Mouse (Mus musculus): ENCODE results near the gene Ccnd3. TPM values are rescaled to one million over a fixed set of nuclear protein-coding genes. Genes with fewer than 3 reads are reported as not detected.
"Not testable (repeated sequence)": the region's sequence is repeated elsewhere in the genome, so short reads cannot be mapped to it uniquely, and the experiment has no call there.

The Ccnd3 gene
- polyA plus RNA-seq, 1 experiment from 2014 or later, result 76.5 TPM

DNA sequence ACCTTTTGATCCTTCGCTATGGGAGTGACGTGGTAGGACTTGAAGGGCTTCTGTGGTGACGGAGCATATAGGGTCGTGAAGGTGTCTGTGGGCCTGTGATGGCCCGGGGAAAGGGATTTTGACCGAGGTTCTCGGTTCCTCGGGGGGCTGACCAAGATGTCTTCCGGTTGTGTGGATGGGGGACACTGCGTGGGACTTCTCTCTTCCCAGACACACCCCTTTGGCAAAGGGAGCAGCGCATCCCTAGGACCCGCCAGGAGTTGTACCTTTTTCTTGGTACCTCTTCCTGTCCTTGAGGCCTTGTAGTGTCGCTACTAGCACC lies 106.8 kb downstream of the Ccnd3 start:
- Histone ChIP-seq H3K9ac (replicated peaks) (peak overlapping the region; percentile 84), H3K4me3 (replicated peaks) (peak overlapping the region; percentile 90), H3K9me3 (replicated peaks) (no peaks in the 10 kb centered on the region), H3K27me3 (replicated peaks) (no peaks in the 10 kb centered on the region), H3K36me3 (peaks cover 35% of the 10 kb centered on the region), H3K4me1 (peaks cover 47% of the 10 kb centered on the region), H3K4me2 (peak overlapping the region; percentile 93), H3K27ac (replicated peaks) (peak overlapping the region; percentile 80)
- peak; percentile 66; the same call in 1 of the 2 replicates for ATAC-seq (ENCODE audit: low FRiP score)
- WGBS, result 1% methylated on average over 13 of the region's 13 CpGs

DNA sequence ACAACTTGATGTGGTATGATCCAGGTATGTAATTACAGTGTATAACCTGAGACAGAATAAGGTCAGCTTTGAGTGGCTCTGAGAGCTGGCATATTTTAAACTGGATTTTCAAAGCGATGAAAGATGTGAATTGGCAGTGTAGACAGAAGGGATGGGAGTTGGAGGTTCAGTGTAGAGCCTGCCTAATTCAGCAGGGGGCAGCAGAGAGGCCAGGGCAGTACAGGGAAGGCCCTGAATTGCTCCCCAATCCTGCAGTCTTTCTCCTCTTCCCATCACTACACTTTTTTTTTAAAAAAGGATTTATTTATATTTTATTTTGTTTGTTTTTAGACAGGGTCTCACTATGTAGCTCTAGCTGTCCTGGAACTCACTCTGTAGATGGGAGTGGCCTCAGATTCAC lies 109.2 kb downstream of the Ccnd3 start:
- Histone ChIP-seq H3K9me3 (replicated peaks) (no peaks in the 10 kb centered on the region), H3K36me3 (peaks cover 36% of the 10 kb centered on the region), H3K9ac (replicated peaks) (no peak overlapping the region), H3K27ac (replicated peaks) (no peak overlapping the region), H3K4me3 (replicated peaks) (no peak overlapping the region), H3K4me2 (no peak overlapping the region), H3K27me3 (replicated peaks) (no peaks in the 10 kb centered on the region), H3K4me1 (peaks cover 40% of the 10 kb centered on the region)
- 84% methylated on average over 1 of the region's 1 CpGs for WGBS
- no peak for ATAC-seq (ENCODE audit: low FRiP score)

DNA sequence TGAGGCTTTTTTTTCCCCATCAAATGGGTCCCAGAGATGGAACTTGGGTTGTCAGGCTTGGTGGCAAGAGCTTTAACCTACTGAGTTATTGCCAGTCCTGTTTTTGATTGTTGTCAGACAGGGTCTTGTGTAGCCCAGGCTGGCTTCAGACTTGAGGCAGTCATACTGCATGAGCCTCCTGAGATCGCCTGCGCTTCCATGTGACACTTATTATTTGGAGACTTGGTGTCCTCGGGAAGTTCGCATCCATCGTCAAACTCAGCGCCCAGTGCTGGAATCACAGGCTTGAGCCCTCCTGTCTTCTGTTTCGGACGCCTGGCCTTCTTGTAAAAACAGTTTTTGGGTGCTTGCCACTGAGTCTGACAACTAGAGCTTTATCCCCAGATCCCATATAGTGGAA lies 111.3 kb downstream of the Ccnd3 start:
- peaks cover 24% of the 10 kb centered on the region for H3K4me1 ChIP-seq
- H3K27me3 ChIP-seq (replicated peaks), result no peaks in the 10 kb centered on the region
- no peak overlapping the region for H3K4me2 ChIP-seq
- WGBS, result 96% methylated on average over 8 of the region's 8 CpGs
- ATAC-seq (ENCODE audit: low FRiP score), result no peak
- no peak overlapping the region for H3K9ac ChIP-seq (replicated peaks)
- no peak overlapping the region for H3K27ac ChIP-seq (replicated peaks)
- H3K4me3 ChIP-seq (replicated peaks), result no peak overlapping the region
- peaks cover 52% of the 10 kb centered on the region for H3K36me3 ChIP-seq
- H3K9me3 ChIP-seq (replicated peaks), result no peaks in the 10 kb centered on the region

- ATAC-seq (ENCODE audit: low FRiP score), result no peak
- no peak overlapping the region for H3K4me3 ChIP-seq (replicated peaks)
- H3K4me1 ChIP-seq, result peaks cover 24% of the 10 kb centered on the region
- no peaks in the 10 kb centered on the region for H3K9me3 ChIP-seq (replicated peaks)
- H3K4me2 ChIP-seq, result no peak overlapping the region
- peaks cover 52% of the 10 kb centered on the region for H3K36me3 ChIP-seq
- WGBS, result 93% methylated on average over 4 of the region's 4 CpGs
- no peak overlapping the region for H3K9ac ChIP-seq (replicated peaks)
- no peaks in the 10 kb centered on the region for H3K27me3 ChIP-seq (replicated peaks)
- H3K27ac ChIP-seq (replicated peaks), result no peak overlapping the region
These were observed 111.8 kb downstream of the Ccnd3 start for GRCm38 (mm10) chr17:47616652-47617051.

DNA sequence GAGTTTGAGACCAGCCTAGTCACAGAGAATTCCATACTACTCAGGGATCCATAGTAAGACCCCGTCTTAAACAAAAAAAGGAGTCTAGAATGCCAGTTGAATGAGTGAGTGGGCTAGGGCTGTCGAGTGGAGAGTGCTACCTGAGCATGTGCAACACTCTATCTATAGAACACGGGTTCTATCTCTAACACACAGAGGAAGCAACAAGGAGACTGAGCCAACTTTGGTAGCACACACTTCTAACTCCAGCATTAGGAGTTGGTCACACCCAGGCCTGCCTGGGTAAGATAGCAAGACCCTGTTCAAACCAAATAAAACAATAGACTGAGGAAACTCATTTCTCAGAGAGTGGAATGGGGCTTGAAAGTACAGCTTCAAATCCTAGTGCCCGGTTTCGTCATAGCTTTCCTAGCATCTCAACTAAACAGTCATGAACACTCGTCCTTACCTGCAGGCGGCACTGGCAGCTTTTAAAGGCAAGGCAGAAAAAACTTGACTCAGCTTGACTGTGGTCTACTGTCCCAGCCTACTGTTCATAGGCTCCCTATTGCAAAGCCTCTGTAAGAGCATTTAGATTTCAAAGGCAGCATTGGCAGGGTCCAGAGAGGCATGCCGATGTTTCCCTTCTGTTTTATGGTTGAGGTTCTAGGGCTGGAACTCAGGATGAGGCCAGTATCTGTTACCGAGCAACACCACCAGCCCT lies 112.9 kb downstream of the Ccnd3 start:
- Histone ChIP-seq H3K27ac (replicated peaks) (no peak overlapping the region), H3K9me3 (replicated peaks) (no peaks in the 10 kb centered on the region), H3K4me3 (replicated peaks) (no peak overlapping the region), H3K4me1 (peaks cover 14% of the 10 kb centered on the region), H3K4me2 (no peak overlapping the region), H3K27me3 (replicated peaks) (no peaks in the 10 kb centered on the region), H3K9ac (replicated peaks) (no peak overlapping the region), H3K36me3 (peaks cover 62% of the 10 kb centered on the region)
- ATAC-seq (ENCODE audit: low FRiP score), result no peak
- WGBS, result 94% methylated on average over 9 of the region's 9 CpGs

DNA sequence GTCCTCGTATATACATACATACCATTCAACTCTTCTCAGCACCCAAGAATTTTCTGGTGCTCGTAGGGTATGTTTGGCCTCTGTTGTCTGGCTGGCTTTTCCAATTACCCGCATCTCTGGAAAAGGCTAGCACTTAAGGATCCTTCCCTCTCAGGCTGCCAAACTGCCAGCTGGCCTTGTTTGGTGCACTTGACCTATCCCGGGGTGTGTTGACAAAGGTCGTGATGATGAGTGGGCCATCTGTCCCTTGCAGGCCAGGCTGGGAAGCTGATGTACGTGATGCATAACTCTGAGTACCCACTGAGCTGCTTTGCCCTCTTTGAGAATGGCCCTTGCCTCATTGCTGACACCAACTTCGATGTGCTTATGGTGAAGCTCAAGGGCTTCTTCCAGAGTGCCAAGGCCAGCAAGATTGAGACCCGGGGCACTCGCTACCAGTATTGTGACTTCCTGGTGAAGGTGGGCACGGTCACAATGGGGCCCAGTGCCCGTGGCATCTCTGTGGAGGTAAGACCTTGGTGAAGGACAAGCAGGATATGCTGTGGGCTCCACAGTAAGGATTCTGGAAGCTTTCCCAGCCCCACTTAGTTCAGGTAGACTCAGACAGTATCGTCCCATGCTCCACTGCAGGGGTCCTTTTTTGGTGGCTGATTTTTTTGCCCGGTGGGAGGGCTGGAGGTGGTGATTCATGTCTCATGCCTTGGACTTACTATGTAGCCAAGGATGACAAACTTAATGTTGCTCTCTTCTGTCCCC lies 113.9 kb downstream of the Ccnd3 start:
- Histone ChIP-seq H3K27me3 (replicated peaks) (no peaks in the 10 kb centered on the region), H3K4me3 (replicated peaks) (no peak overlapping the region), H3K4me1 (peaks cover 4% of the 10 kb centered on the region; the same call in 1 of the 2 replicates), H3K27ac (replicated peaks) (no peak overlapping the region), H3K36me3 (peaks cover 68% of the 10 kb centered on the region), H3K4me2 (no peak overlapping the region), H3K9ac (replicated peaks) (no peak overlapping the region), H3K9me3 (replicated peaks) (no peaks in the 10 kb centered on the region)
- ATAC-seq (ENCODE audit: low FRiP score), result no peak
- 88% methylated on average over 13 of the region's 13 CpGs for WGBS

GRCm38 (mm10) chr17:47622912-47623554 lies 118.2 kb downstream of the Ccnd3 start:
- Histone ChIP-seq H3K27ac (replicated peaks) (no peak overlapping the region), H3K4me2 (no peak overlapping the region)
- 96% methylated on average over 14 of the region's 14 CpGs for WGBS

DNA sequence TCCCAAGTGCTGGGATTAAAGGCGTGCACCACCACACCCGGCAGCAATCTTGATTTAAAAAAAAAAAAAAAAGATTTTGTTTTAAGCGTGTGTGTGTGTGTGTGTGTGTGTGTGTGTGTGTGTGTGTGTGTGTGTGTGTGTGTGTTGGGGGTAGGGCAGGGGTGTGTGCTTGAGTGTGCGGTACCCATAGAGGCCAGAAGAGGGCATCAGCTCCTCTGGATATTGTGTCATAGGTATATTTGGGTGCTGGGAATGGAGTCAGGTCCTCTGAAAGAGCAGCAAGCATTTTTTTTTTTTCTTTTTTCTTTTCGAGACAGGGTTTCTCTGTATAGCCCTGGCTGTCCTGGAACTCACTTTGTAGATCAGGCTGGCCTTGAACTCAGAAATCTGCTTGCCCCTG lies 119.7 kb downstream of the Ccnd3 start:
- WGBS, result 100% methylated on average over 4 of the region's 5 CpGs
- H3K9me3 ChIP-seq (replicated peaks); H3K4me3 ChIP-seq (replicated peaks); H3K9ac ChIP-seq (replicated peaks); ATAC-seq (ENCODE audit: low FRiP score); H3K27me3 ChIP-seq (replicated peaks); H3K27ac ChIP-seq (replicated peaks); H3K4me2 ChIP-seq: not testable (repeated sequence)
- H3K36me3 ChIP-seq, result peaks cover 42% of the 10 kb centered on the region
- peaks cover 12% of the 10 kb centered on the region for H3K4me1 ChIP-seq

More at GRCm38 (mm10) chr17:47622912-47623554, 118.2 kb downstream of the Ccnd3 start:
- Histone ChIP-seq H3K4me1 (peaks cover 4% of the 10 kb centered on the region), H3K9ac (replicated peaks) (no peak overlapping the region), H3K4me3 (replicated peaks) (no peak overlapping the region), H3K9me3 (replicated peaks) (no peaks in the 10 kb centered on the region), H3K36me3 (peaks cover 52% of the 10 kb centered on the region), H3K27me3 (replicated peaks) (no peaks in the 10 kb centered on the region)
- ATAC-seq (ENCODE audit: low FRiP score), result no peak

DNA sequence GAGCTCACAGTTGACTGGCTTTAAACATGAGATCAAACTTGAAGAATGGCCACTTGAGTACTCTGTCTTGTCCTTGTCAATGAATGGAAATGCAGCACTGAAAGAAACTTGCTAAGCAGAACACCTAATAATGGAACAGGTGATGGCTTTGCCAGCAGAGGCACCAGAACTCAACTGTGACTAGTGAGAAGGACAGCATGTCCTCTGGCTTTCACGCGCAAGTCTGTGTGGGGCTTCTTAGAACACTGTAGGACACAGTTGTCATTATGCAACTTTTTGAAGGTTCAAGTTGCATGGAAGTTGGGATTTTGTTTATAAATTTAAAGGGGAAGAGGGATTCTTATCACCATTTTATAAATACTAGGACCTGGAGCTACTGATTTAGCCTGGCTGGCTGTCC lies 120.2 kb downstream of the Ccnd3 start:
- no peak for ATAC-seq (ENCODE audit: low FRiP score)
- no peak overlapping the region for H3K4me2 ChIP-seq
- H3K27me3 ChIP-seq (replicated peaks), result no peaks in the 10 kb centered on the region
- no peak overlapping the region for H3K4me3 ChIP-seq (replicated peaks)
- 96% methylated on average over 2 of the region's 2 CpGs for WGBS
- no peak overlapping the region for H3K27ac ChIP-seq (replicated peaks)
- H3K36me3 ChIP-seq, result peaks cover 36% of the 10 kb centered on the region
- H3K9ac ChIP-seq (replicated peaks), result no peak overlapping the region
- H3K4me1 ChIP-seq, result peaks cover 14% of the 10 kb centered on the region
- H3K9me3 ChIP-seq (replicated peaks), result no peaks in the 10 kb centered on the region

DNA sequence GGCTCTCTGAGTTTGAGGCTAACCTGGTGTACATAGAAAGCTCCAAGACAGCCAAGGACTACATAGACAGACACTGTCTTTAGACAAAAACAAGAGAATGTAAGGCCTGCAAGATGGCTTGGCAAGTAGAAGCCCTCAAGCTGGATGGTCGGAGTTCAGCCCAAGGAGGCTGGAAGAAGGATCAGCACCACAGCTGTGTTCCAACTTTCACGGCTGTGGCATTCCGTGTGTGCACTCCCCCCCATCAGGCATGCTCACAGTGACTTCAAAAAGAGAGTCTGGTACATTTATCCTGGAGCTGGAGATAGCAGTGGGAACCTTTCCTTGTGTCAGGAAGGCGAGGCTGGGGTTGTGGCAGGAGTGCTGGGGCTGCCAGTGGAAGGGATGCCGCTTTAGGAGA lies 121.2 kb downstream of the Ccnd3 start:
- Histone ChIP-seq H3K9ac (replicated peaks) (no peak overlapping the region), H3K4me1 (peaks cover 23% of the 10 kb centered on the region), H3K9me3 (replicated peaks) (no peaks in the 10 kb centered on the region), H3K4me2 (no peak overlapping the region), H3K27ac (replicated peaks) (no peak overlapping the region), H3K36me3 (peaks cover 30% of the 10 kb centered on the region), H3K27me3 (replicated peaks) (no peaks in the 10 kb centered on the region), H3K4me3 (replicated peaks) (no peak overlapping the region)
- WGBS, result 93% methylated on average over 5 of the region's 5 CpGs
- ATAC-seq (ENCODE audit: low FRiP score), result no peak

- H3K36me3 ChIP-seq, result peaks cover 19% of the 10 kb centered on the region
- no peaks in the 10 kb centered on the region for H3K27me3 ChIP-seq (replicated peaks)
- peaks cover 39% of the 10 kb centered on the region for H3K4me1 ChIP-seq
- H3K9me3 ChIP-seq (replicated peaks), result no peaks in the 10 kb centered on the region
- H3K27ac ChIP-seq (replicated peaks), result no peak overlapping the region
- H3K4me2 ChIP-seq, result 0 out of 2 replicates have a peak overlapping the region, but pooled peaks have one; percentile 87
- 85% methylated on average over 2 of the region's 2 CpGs for WGBS
- no peak for ATAC-seq (ENCODE audit: low FRiP score)
- no peak overlapping the region for H3K4me3 ChIP-seq (replicated peaks)
- no peak overlapping the region for H3K9ac ChIP-seq (replicated peaks)
These were observed 122.9 kb downstream of the Ccnd3 start for GRCm38 (mm10) chr17:47627791-47628190.

All from neural tube, embryonic 15.5 days (tissue).